ENCODE assay signal across 19 mouse cellular contexts in genomic region chr10:37725609-37726008, GRCm38 (mm10).
DNase-seq lines count a peak whose midpoint lies in the region; ATAC-seq and TF ChIP-seq lines count a peak whose summit lies in the region.
"Had no signal": no experiment of that assay in that cellular context is flagged by ENCODE, and none has a peak within 500 bp of the region (broad histone marks: within the 10 kb centered on the region; RNA-seq: fewer than 3 reads in every experiment).

No protein-coding gene starts in this region.

- no peak for TF ChIP-seq CTCF in hindbrain, postnatal 0 days (IDR thresholded peaks at IDR 0.05; ENCODE audit: low read depth)

- no peak overlapping the region for H3K4me2 ChIP-seq in hindbrain, embryonic 16.5 days (ENCODE audit: low read length)
- H3K4me2 ChIP-seq in neural tube, embryonic 13.5 days = no peak overlapping the region
- no peak overlapping the region for H3K4me2 ChIP-seq in hindbrain, postnatal 0 days (ENCODE audit: low read depth, low read length)
- H3K4me2 ChIP-seq: forebrain, embryonic 15.5 days had no signal

- H3K27ac ChIP-seq in hindbrain, embryonic 16.5 days (ENCODE audit: low read depth, low read length) = no peak overlapping the region
- no peak overlapping the region for H3K27ac ChIP-seq in hindbrain, embryonic 10.5 days
- H3K27ac ChIP-seq in neural tube, embryonic 13.5 days (replicated peaks) = no peak overlapping the region
- H3K27ac ChIP-seq in hindbrain, postnatal 0 days = no peak overlapping the region
- H3K27ac ChIP-seq: forebrain, embryonic 15.5 days; heart, embryonic 10.5 days had no signal

- WGBS in hindbrain, embryonic 16.5 days = 77% methylated on average over 4 of the region's 4 CpGs
- WGBS in hindbrain, embryonic 10.5 days = 73% methylated on average over 4 of the region's 4 CpGs
- 66% methylated on average over 4 of the region's 4 CpGs for WGBS in neural tube, embryonic 13.5 days
- WGBS in hindbrain, postnatal 0 days = 72% methylated on average over 4 of the region's 4 CpGs

- peak; percentile 64 for ATAC-seq in hindbrain, embryonic 16.5 days
- ATAC-seq in neural tube, embryonic 13.5 days (ENCODE audit: low read depth) = peak; percentile 36; the same call in 1 of the 2 replicates
- ATAC-seq in hindbrain, postnatal 0 days = 0 out of 2 replicates have a peak, but pooled peaks have one; percentile 15
- ATAC-seq: forebrain, embryonic 15.5 days; inflammation-experienced regulatory T-cells, adult 6 months; intestine, postnatal 0 days had no signal

- no peaks in the 10 kb centered on the region for H3K4me1 ChIP-seq in hindbrain, embryonic 16.5 days (ENCODE audit: control insufficient read depth, insufficient read depth, low read depth, low read length)
- no peaks in the 10 kb centered on the region for H3K4me1 ChIP-seq in hindbrain, embryonic 10.5 days (replicated peaks)
- no peaks in the 10 kb centered on the region for H3K4me1 ChIP-seq in neural tube, embryonic 13.5 days (replicated peaks)
- H3K4me1 ChIP-seq in hindbrain, postnatal 0 days (ENCODE audit: insufficient read depth, low read length) = no peaks in the 10 kb centered on the region
- H3K4me1 ChIP-seq: forebrain, embryonic 15.5 days; heart, embryonic 10.5 days had no signal

- H3K4me3 ChIP-seq in hindbrain, embryonic 16.5 days (ENCODE audit: low read length) = no peak overlapping the region
- no peak overlapping the region for H3K4me3 ChIP-seq in hindbrain, embryonic 10.5 days
- H3K4me3 ChIP-seq in neural tube, embryonic 13.5 days = no peak overlapping the region
- no peak overlapping the region for H3K4me3 ChIP-seq in hindbrain, postnatal 0 days (ENCODE audit: low read length)
- H3K4me3 ChIP-seq: forebrain, embryonic 15.5 days; heart, embryonic 10.5 days had no signal

- no peaks in the 10 kb centered on the region for H3K36me3 ChIP-seq in hindbrain, embryonic 16.5 days (ENCODE audit: control insufficient read depth, insufficient read depth, low read length)
- H3K36me3 ChIP-seq in hindbrain, embryonic 10.5 days = no peaks in the 10 kb centered on the region
- H3K36me3 ChIP-seq in neural tube, embryonic 13.5 days = no peaks in the 10 kb centered on the region
- no peaks in the 10 kb centered on the region for H3K36me3 ChIP-seq in hindbrain, postnatal 0 days (ENCODE audit: insufficient read depth, low read length)
- H3K36me3 ChIP-seq: forebrain, embryonic 15.5 days; G1E; heart, embryonic 10.5 days had no signal

- no peaks in the 10 kb centered on the region for H3K27me3 ChIP-seq in hindbrain, embryonic 16.5 days (replicated peaks; ENCODE audit: control insufficient read depth, insufficient read depth, low read length)
- H3K27me3 ChIP-seq in hindbrain, embryonic 10.5 days (ENCODE audit: insufficient read depth, poor library complexity, severe bottlenecking) = no peaks in the 10 kb centered on the region
- no peaks in the 10 kb centered on the region for H3K27me3 ChIP-seq in neural tube, embryonic 13.5 days
- H3K27me3 ChIP-seq in hindbrain, postnatal 0 days (ENCODE audit: insufficient read depth, low read length) = no peaks in the 10 kb centered on the region
- H3K27me3 ChIP-seq: forebrain, embryonic 15.5 days had no signal

- H3K9me3 ChIP-seq in hindbrain, embryonic 16.5 days (ENCODE audit: control insufficient read depth, low read length) = no peaks in the 10 kb centered on the region
- no peaks in the 10 kb centered on the region for H3K9me3 ChIP-seq in hindbrain, embryonic 10.5 days
- H3K9me3 ChIP-seq in neural tube, embryonic 13.5 days = no peaks in the 10 kb centered on the region
- H3K9me3 ChIP-seq in hindbrain, postnatal 0 days (ENCODE audit: low read length) = no peaks in the 10 kb centered on the region
- H3K9me3 ChIP-seq: forebrain, embryonic 15.5 days; G1E; heart, embryonic 10.5 days had no signal

- no peak overlapping the region for H3K9ac ChIP-seq in hindbrain, embryonic 16.5 days (ENCODE audit: low read depth, low read length)
- H3K9ac ChIP-seq in neural tube, embryonic 13.5 days = no peak overlapping the region
- H3K9ac ChIP-seq in hindbrain, postnatal 0 days (replicated peaks; ENCODE audit: low read length) = no peak overlapping the region
- H3K9ac ChIP-seq: forebrain, embryonic 15.5 days had no signal

- DNase-seq in hindbrain, embryonic 10.5 days (ENCODE audit: low spot score) = no peak
- DNase-seq in neural tube, embryonic 10.5 days (ENCODE audit: extremely low spot score, low spot score) = no peak
- DNase-seq in hindbrain, postnatal 0 days (ENCODE audit: low spot score) = no peak
- DNase-seq in T-cell, adult 2 months (ENCODE audit: low spot score) = no peak
- DNase-seq in kidney, adult 9 months = no peak
- DNase-seq: adrenal gland, adult 2 months; adrenal gland, postnatal 25 days; cerebellum, adult 2 months; cerebellum, postnatal 10 days; gastrocnemius, postnatal 36 days; heart, adult 11 months; heart, postnatal 10 days had no signal
